Mouse (Mus musculus) midbrain, embryonic 15.5 days (tissue): Measurements from ENCODE around the gene Sult2a3. TPM values are rescaled to one million over a fixed set of nuclear protein-coding genes. Genes with fewer than 3 reads are reported as not detected.
"Not testable (repeated sequence)": the region's sequence is repeated elsewhere in the genome, so short reads cannot be mapped to it uniquely, and the experiment has no call there.

Experiments
- ATAC-seq: fragments of 200-750 bp; cut with Nextera tagmentation; replicated peaks from 2 replicates; pipeline ENCODE4 v1.8.0; 2017; ENCODE audit warnings: moderate TSS enrichment
- H3K27ac ChIP-seq: fragments of 300-500 bp; sonication (generic); 2 replicates; pipeline ENCODE4 v1.5.1; 2015; ENCODE audit warnings: mild to moderate bottlenecking, inconsistent platforms
- H3K27me3 ChIP-seq: fragments of 300-500 bp; sonication (generic); replicated peaks from 2 replicates; pipeline ENCODE4 v1.6.1; 2015; ENCODE audit warnings: inconsistent platforms
- H3K36me3 ChIP-seq: fragments of 300-500 bp; sonication (generic); replicated peaks from 2 replicates; pipeline ENCODE4 v1.6.1; 2015; ENCODE audit warnings: inconsistent platforms
- H3K4me1 ChIP-seq: fragments of 300-500 bp; sonication (generic); 2 replicates; pipeline ENCODE4 v1.6.1; 2015; ENCODE audit warnings: inconsistent platforms
- H3K4me2 ChIP-seq: fragments of 300-500 bp; sonication (generic); 2 replicates; pipeline ENCODE4 v1.6.1; 2015; ENCODE audit warnings: inconsistent platforms, mild to moderate bottlenecking, moderate library complexity
- H3K4me3 ChIP-seq: fragments of 300-500 bp; sonication (generic); 2 replicates; pipeline ENCODE4 v1.5.1; 2015; ENCODE audit warnings: mild to moderate bottlenecking, inconsistent platforms
- H3K9ac ChIP-seq: fragments of 300-500 bp; sonication (generic); 2 replicates; pipeline ENCODE4 v1.6.1; 2015; ENCODE audit warnings: mild to moderate bottlenecking, inconsistent platforms
- H3K9me3 ChIP-seq: fragments of 300-500 bp; sonication (generic); 2 replicates; pipeline ENCODE4 v1.6.1; 2016; ENCODE audit warnings: inconsistent platforms
- WGBS: fragments of 180-500 bp; shearing (Covaris S2); methylation state at CpG from one replicate; pipeline ENCODE4 v1.1.7; 2015; ENCODE audit warnings: mixed read lengths; 5-methylcytosine and 5-hydroxymethylcytosine counted together
- polyA plus RNA-seq: library from polyadenylated mRNA; unstranded; fragments of >200 nt; fragmentation: Nextera tagmentation; extraction: Ambion mirVana; gene quantifications from 2 replicates; pipeline ENCODE4 v1.2.1, GENCODE M21; 2015

The Sult2a3 gene
- polyA plus RNA-seq = not detected in 2 replicates

DNA sequence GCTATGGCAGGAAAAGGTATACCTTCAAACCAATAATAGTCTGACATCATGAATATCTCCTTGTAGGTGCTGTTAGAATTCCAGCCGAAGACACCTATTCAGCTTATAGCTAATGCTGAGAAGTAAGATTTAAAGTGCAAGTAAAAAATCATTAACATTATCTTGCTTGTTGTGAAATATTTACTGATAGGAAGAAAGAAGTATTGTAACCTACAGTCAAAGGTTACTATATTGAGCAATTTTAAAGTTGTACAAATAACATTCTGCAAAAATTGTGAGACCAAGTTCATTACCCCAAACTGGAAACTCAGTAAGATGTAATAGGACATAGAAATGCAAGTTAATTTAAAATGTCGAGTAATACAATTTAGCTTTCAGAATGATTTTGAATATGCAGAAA, at the start of gene Sult2a3:
Sult2a3 (minus strand) TSS at position 101 of the 400 bp plus-strand sequence.
- peaks cover 10% of the 10 kb centered on the region; the same call in 1 of the 2 replicates for H3K9me3 ChIP-seq

GRCm38 (mm10) chr7:14120436-14120835, 2.4 kb downstream of the Sult2a3 start:
- H3K4me3 ChIP-seq = no peak overlapping the region
- H3K9me3 ChIP-seq = peaks cover 8% of the 10 kb centered on the region; the same call in 1 of the 2 replicates
- no peak overlapping the region for H3K4me2 ChIP-seq
- no peak overlapping the region for H3K27ac ChIP-seq
- H3K4me1 ChIP-seq = no peaks in the 10 kb centered on the region
- 83% methylated on average over 2 of the region's 2 CpGs for WGBS
- H3K9ac ChIP-seq = no peak overlapping the region
- no peak for ATAC-seq
- H3K36me3 ChIP-seq = no peaks in the 10 kb centered on the region
- no peaks in the 10 kb centered on the region for H3K27me3 ChIP-seq

More for the DNA sequence above, at the start of gene Sult2a3:
- Histone ChIP-seq H3K27me3 (no peaks in the 10 kb centered on the region), H3K27ac (no peak within 1 kb of the TSS), H3K4me2 (no peak within 1 kb of the TSS), H3K4me3 (no peak within 1 kb of the TSS), H3K36me3 (no peaks in the 10 kb centered on the region), H3K4me1 (no peaks in the 10 kb centered on the region), H3K9ac (no peak within 1 kb of the TSS)
- no peak for ATAC-seq
- 86% methylated on average over 2 of the region's 2 CpGs for WGBS

GRCm38 (mm10) chr7:14119865-14120264, 3.0 kb downstream of the Sult2a3 start:
- not testable (repeated sequence) for H3K9me3 ChIP-seq, H3K4me3 ChIP-seq, ATAC-seq, H3K4me2 ChIP-seq, H3K4me1 ChIP-seq, H3K27me3 ChIP-seq, H3K27ac ChIP-seq, H3K9ac ChIP-seq, H3K36me3 ChIP-seq
- WGBS = 72% methylated on average over 3 of the region's 3 CpGs

DNA sequence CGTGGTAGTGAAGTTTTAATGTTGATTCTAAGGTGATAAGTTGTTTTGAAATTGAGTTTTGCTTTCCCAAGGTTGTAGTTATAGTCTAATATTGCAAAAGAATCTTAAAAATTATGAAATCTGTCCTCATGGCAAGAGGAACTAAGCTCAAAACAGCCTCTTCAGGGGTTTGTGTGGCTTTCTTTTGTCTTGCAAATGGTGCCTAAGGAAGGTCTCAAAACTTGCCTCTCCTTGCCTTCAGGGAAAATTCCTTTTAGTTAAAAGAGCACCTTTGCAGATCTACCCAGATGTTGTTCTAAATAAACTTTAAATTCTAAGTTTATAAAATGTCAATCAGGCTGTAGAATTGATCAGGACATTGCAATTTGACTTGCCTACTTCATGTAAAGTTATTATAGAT, 6.1 kb downstream of the Sult2a3 start:
- no peak overlapping the region for H3K4me2 ChIP-seq
- no peak overlapping the region for H3K9ac ChIP-seq
- no peak overlapping the region for H3K27ac ChIP-seq
- no peaks in the 10 kb centered on the region for H3K36me3 ChIP-seq
- no peaks in the 10 kb centered on the region for H3K4me1 ChIP-seq
- H3K27me3 ChIP-seq = no peaks in the 10 kb centered on the region
- peaks cover 12% of the 10 kb centered on the region for H3K9me3 ChIP-seq
- H3K4me3 ChIP-seq = no peak overlapping the region
- WGBS = 35% methylated on average over 1 of the region's 1 CpGs
- ATAC-seq = no peak

DNA sequence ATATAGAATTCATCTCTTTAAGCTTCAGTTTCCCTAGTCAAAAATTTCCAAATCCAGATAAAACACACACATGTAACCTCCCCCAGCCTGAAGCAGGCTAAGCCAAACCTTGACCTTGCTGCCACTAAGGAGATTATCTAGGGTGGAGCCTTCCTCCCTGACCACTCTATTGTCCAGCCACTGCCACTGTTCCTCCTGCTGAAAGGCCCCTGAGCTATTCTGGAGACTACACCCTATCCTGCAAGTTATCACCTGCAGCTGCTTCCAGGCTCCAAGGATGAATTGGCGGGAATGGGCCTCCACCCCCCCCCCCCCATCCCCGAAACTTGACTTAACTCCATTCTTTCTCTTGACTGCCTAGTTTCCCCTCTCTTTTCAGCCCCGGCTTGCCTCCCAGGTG, 8.4 kb downstream of the Sult2a3 start:
- ATAC-seq, H3K27me3 ChIP-seq, H3K4me1 ChIP-seq, H3K4me3 ChIP-seq, H3K9me3 ChIP-seq, H3K9ac ChIP-seq, H3K36me3 ChIP-seq, H3K27ac ChIP-seq, H3K4me2 ChIP-seq: not testable (repeated sequence)
- WGBS = 51% methylated on average over 3 of the region's 3 CpGs

DNA sequence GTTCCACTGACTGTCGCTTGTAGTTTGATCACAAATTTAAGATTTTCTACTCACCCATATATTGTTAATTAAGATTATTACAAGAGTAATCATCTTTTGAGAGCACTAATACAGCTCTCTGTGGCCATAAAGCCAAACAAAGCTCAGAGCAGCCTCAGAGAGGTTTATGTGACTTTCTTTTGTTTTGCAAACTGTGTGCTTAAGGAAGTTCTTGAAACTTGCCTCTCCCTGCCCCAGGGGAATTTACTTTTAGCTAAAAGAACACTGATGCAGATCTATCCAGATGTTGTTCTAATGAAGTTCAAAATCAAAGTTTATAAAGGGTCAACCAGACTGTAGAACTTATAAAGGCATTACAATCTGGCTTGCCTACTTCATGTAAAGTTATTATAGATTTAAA, 75.0 kb downstream of the Sult2a3 start:
- H3K4me3 ChIP-seq, H3K9ac ChIP-seq, H3K9me3 ChIP-seq, H3K27me3 ChIP-seq, H3K27ac ChIP-seq, H3K36me3 ChIP-seq, H3K4me1 ChIP-seq, ATAC-seq, H3K4me2 ChIP-seq: not testable (repeated sequence)
- 79% methylated on average over 1 of the region's 1 CpGs for WGBS

DNA sequence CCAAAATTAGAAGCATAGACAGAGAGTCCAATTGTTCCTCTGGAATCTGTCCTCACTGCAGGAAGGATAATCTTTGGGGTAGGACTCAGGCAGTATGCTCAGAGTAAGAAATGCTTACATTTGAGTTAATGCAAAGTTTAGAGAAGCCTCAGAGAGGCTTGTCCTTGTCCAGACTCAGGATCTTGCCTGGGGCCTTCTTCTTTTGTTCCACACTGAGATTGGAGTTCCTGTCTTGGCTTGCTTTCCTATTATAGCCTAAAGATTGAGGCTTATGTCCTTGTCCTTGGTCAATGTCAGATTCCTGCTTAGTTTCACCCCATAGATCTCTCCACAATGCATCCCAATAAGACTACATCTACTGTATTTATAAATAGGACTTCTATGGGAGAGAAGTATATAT, 92.0 kb downstream of the Sult2a3 start:
- H3K4me2 ChIP-seq, H3K4me1 ChIP-seq, H3K4me3 ChIP-seq, ATAC-seq, H3K9ac ChIP-seq, H3K36me3 ChIP-seq, H3K27ac ChIP-seq, H3K27me3 ChIP-seq: not testable (repeated sequence)
- H3K9me3 ChIP-seq = peaks cover 20% of the 10 kb centered on the region

Other genes with a start within 250 kb of the Sult2a3 start
- not detected in 2 replicates for gene Sult2a4, start 133.4 kb downstream of the Sult2a3 start, polyA plus RNA-seq
- gene Sult2a6, start 131.8 kb upstream of the Sult2a3 start, polyA plus RNA-seq = not detected in 2 replicates
- gene Obox8, start 210.5 kb upstream of the Sult2a3 start, polyA plus RNA-seq = not detected in 2 replicates